Mouse (Mus musculus) kidney, adult 2 months (tissue): Measurements from ENCODE around the gene Zbtb20.

ENCODE experiments used
- CTCF ChIP-seq: fragments of 200-500 bp; conservative IDR thresholded peaks from 2 replicates; pipeline ENCODE4 v1.5.1; 2011; ENCODE audit warnings: low read depth, mild to moderate bottlenecking, control low read depth, low read length, moderate library complexity, mixed read lengths; ENCODE audit not compliant: insufficient read depth, insufficient read length
- POLR2A ChIP-seq: fragments of 200-500 bp; IDR thresholded peaks from one replicate; pipeline ENCODE4 v1.6.1; 2011; ENCODE audit warnings: low read depth, low read length, control low read depth

GRCm38 (mm10) chr16:43557385-43557784 lies 681.7 kb downstream of the Zbtb20 start:
- TF ChIP-seq POLR2A (no peak), CTCF (no peak)
